Mouse (Mus musculus) midbrain, embryonic 12.5 days (tissue): ENCODE data around the gene Acbd5. TPM values are rescaled to one million over a fixed set of nuclear protein-coding genes. Genes with fewer than 3 reads are reported as not detected.

ENCODE experiments used
- ATAC-seq: fragments of 200-750 bp; cut with Nextera tagmentation; 2 replicates; pipeline ENCODE4 v1.8.0; 2017; ENCODE audit warnings: low read depth, moderate TSS enrichment, moderate library complexity; ENCODE audit not compliant: low FRiP score
- H3K27ac ChIP-seq: fragments of 300-500 bp; sonication (generic); replicated peaks from 2 replicates; pipeline ENCODE4 v1.5.1; 2016; ENCODE audit warnings: mild to moderate bottlenecking
- H3K27me3 ChIP-seq: fragments of 300-500 bp; sonication (generic); 2 replicates; pipeline ENCODE4 v1.6.1; 2016; ENCODE audit warnings: mild to moderate bottlenecking
- H3K36me3 ChIP-seq: fragments of 300-500 bp; sonication (generic); 2 replicates; pipeline ENCODE4 v1.6.1; 2016
- H3K4me1 ChIP-seq: fragments of 300-500 bp; sonication (generic); 2 replicates; pipeline ENCODE4 v1.6.1; 2016
- H3K4me2 ChIP-seq: fragments of 300-500 bp; sonication (generic); replicated peaks from 2 replicates; pipeline ENCODE4 v1.6.1; 2016; ENCODE audit warnings: mild to moderate bottlenecking, moderate library complexity
- H3K4me3 ChIP-seq: fragments of 300-500 bp; sonication (generic); 2 replicates; pipeline ENCODE4 v1.5.1; 2016; ENCODE audit warnings: mild to moderate bottlenecking
- H3K9ac ChIP-seq: fragments of 300-500 bp; sonication (generic); replicated peaks from 2 replicates; pipeline ENCODE4 v1.6.1; 2016; ENCODE audit warnings: mild to moderate bottlenecking, moderate library complexity
- H3K9me3 ChIP-seq: fragments of 300-500 bp; sonication (generic); 2 replicates; pipeline ENCODE4 v1.6.1; 2016; ENCODE audit warnings: mild to moderate bottlenecking
- WGBS: fragments of 180-500 bp; shearing (Covaris S2); methylation state at CpG from one replicate; pipeline ENCODE4 v1.1.7; 2016; 5-methylcytosine and 5-hydroxymethylcytosine counted together
- polyA plus RNA-seq: library from polyadenylated mRNA; unstranded; fragments of >200 nt; fragmentation: Nextera tagmentation; extraction: Ambion mirVana; gene quantifications from 2 replicates; pipeline ENCODE4 v1.2.1, GENCODE M21; 2016

Gene Acbd5
- polyA plus RNA-seq, 1 experiment from 2014 or later: 63.6 TPM

DNA sequence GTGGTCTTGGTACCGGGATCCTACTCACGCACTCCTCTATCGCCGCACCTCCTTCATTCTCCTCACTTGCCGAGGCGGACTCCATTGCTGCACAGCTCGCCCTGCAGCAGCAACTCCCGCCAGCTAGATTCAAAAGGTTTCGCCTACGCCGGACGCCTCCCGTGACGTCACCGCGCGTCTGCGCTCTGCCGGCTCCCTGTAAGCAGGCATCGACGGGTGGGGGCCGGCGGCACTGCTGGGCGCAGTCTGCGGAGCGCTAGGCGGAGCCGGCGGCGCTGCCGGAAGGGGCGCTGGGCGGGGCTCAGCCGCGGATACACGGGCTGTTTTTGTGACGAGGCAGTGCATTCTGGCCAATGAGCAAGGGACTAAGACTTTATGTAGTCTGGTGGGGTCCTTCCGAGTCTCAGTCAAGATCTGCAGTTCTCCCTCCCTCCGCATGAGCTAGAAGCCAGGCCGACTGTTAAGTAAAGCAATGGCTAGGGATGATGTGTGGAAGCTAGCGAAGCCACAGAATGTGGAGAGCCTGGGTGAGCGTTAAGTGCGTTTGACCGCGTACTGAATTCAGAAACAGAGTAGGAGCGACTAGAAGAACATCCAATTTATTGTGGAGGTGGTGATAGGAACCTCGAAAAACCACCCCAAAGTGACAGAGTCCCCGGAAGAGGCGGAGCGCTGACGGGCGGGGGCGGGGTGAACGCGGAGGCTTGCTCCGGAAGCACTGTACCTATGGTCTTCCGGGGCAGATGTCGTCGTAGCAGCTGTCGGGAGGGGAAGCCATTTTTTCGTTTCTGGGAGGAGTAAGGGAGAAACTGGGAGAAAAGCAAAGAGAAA, 88.0 kb downstream of the Acbd5 start, which contains the start of the genes Mastl and Yme1l1:
Gene Mastl (minus strand): TSS at position 248 of the 831 bp plus-strand sequence.
Gene Yme1l1 (plus strand): TSS at position 593 of the 831 bp plus-strand sequence.
- peak within 1 kb of the TSS; percentile 80 for H3K9ac ChIP-seq
- peaks cover 29% of the 10 kb centered on the region for H3K4me1 ChIP-seq
- H3K27ac ChIP-seq: peak within 1 kb of the TSS; percentile 97
- H3K36me3 ChIP-seq: peaks cover 2% of the 10 kb centered on the region; the same call in 1 of the 2 replicates
- peak within 1 kb of the TSS; percentile 82 for H3K4me3 ChIP-seq
- ATAC-seq: peak; percentile 99
- H3K4me2 ChIP-seq: peak within 1 kb of the TSS; percentile 74
- under 1% methylated on average over 61 of the region's 61 CpGs for WGBS
- no peaks in the 10 kb centered on the region for H3K9me3 ChIP-seq
- no peaks in the 10 kb centered on the region for H3K27me3 ChIP-seq

DNA sequence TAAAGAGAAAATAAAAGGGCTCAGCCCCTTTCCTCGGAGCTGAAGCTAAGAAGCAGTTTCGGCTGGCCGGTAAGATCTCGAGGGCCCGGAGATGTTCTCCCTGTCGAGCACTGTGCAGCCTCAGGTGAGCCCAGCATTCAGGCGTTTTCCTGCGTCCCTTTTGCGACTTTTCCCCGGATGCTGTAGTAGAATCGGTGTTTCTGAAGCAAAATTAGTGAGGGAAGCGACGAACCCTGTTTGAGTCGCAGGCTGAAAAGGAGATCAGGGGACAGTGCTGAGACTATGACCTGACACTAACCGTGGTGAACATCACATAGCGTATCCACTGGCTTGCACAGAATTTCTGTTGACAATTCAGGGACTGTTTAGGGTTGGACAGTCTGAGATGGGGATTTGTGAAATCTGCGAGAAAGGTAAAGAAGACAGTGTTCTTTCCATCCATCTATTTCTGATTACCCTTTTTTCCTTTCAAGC, 88.7 kb downstream of the Acbd5 start:
- under 1% methylated on average over 17 of the region's 17 CpGs for WGBS
- Histone ChIP-seq H3K27me3 (no peaks in the 10 kb centered on the region), H3K36me3 (peaks cover 7% of the 10 kb centered on the region; the same call in 1 of the 2 replicates), H3K9ac (peak overlapping the region; percentile 80), H3K4me1 (peaks cover 29% of the 10 kb centered on the region), H3K4me3 (peak overlapping the region; percentile 82), H3K4me2 (peak overlapping the region; percentile 74), H3K27ac (peak overlapping the region; percentile 97), H3K9me3 (no peaks in the 10 kb centered on the region)
- peak; percentile 13; the same call in 1 of the 2 replicates for ATAC-seq

Other genes starting within 250 kb of the Acbd5 start
- 20.0 and 22.7 TPM in 2 replicates for gene Pdss1, start 172.6 kb upstream of the Acbd5 start, polyA plus RNA-seq
- gene Abi1, start 27.9 kb upstream of the Acbd5 start, polyA plus RNA-seq: 43.7 and 45.7 TPM in 2 replicates
- gene Mastl, start 87.9 kb downstream of the Acbd5 start, polyA plus RNA-seq: 10.3 and 12.4 TPM in 2 replicates
- 86.8 and 93.0 TPM in 2 replicates for gene Yme1l1, start 88.2 kb downstream of the Acbd5 start, polyA plus RNA-seq
- gene 4931423N10Rik, start 139.3 kb downstream of the Acbd5 start, polyA plus RNA-seq: not detected in 2 replicates